Mouse (Mus musculus) embryonic facial prominence, embryonic 13.5 days (tissue): ENCODE measurements around the gene Pttg1ip. TPM values are rescaled to one million over a fixed set of nuclear protein-coding genes. Genes with fewer than 3 reads are reported as not detected.

Source experiments
- ATAC-seq: fragments of 200-750 bp; cut with Nextera tagmentation; 2 replicates; pipeline ENCODE4 v1.8.0; 2017; ENCODE audit warnings: low read depth; ENCODE audit not compliant: insufficient number of reproducible peaks, insufficient read depth, low FRiP score, low TSS enrichment
- H3K27ac ChIP-seq: fragments of 300-500 bp; sonication (generic); 2 replicates; pipeline ENCODE4 v1.5.1; 2015; ENCODE audit warnings: moderate library complexity, mild to moderate bottlenecking, inconsistent platforms
- H3K27me3 ChIP-seq: fragments of 300-500 bp; sonication (generic); 2 replicates; pipeline ENCODE4 v1.6.1; 2015; ENCODE audit warnings: mild to moderate bottlenecking, inconsistent platforms
- H3K36me3 ChIP-seq: fragments of 300-500 bp; sonication (generic); 2 replicates; pipeline ENCODE4 v1.6.1; 2015; ENCODE audit warnings: mild to moderate bottlenecking, inconsistent platforms
- H3K4me1 ChIP-seq: fragments of 300-500 bp; sonication (generic); 2 replicates; pipeline ENCODE4 v1.6.1; 2015; ENCODE audit warnings: inconsistent platforms
- H3K4me2 ChIP-seq: fragments of 300-500 bp; sonication (generic); 2 replicates; pipeline ENCODE4 v1.6.1; 2015; ENCODE audit warnings: moderate library complexity, mild to moderate bottlenecking, inconsistent platforms
- H3K4me3 ChIP-seq: fragments of 300-500 bp; sonication (generic); 2 replicates; pipeline ENCODE4 v1.5.1; 2015; ENCODE audit warnings: mild to moderate bottlenecking, inconsistent platforms
- H3K9ac ChIP-seq: fragments of 300-500 bp; sonication (generic); 2 replicates; pipeline ENCODE4 v1.6.1; 2015; ENCODE audit warnings: mild to moderate bottlenecking, inconsistent platforms
- H3K9me3 ChIP-seq: fragments of 300-500 bp; sonication (generic); 2 replicates; pipeline ENCODE4 v1.6.1; 2016; ENCODE audit warnings: inconsistent platforms
- WGBS: fragments of 180-500 bp; shearing (Covaris S2); methylation state at CpG from one replicate; pipeline ENCODE4 v1.1.7; 2015; ENCODE audit warnings: mixed read lengths; 5-methylcytosine and 5-hydroxymethylcytosine counted together
- polyA plus RNA-seq: library from polyadenylated mRNA; unstranded; fragments of >200 nt; fragmentation: Nextera tagmentation; extraction: Ambion mirVana; gene quantifications from 2 replicates; pipeline ENCODE4 v1.2.1, GENCODE M21; 2015

Gene Pttg1ip
- polyA plus RNA-seq, 1 experiment from 2014 or later: 104 TPM

- H3K4me3 ChIP-seq: no peak overlapping the region
- no peaks in the 10 kb centered on the region for H3K9me3 ChIP-seq
- WGBS: 84% methylated on average over 7 of the region's 7 CpGs
- H3K9ac ChIP-seq: no peak overlapping the region
- H3K4me2 ChIP-seq: no peak overlapping the region
- H3K4me1 ChIP-seq: peaks cover 26% of the 10 kb centered on the region
- ATAC-seq: no peak
- H3K27me3 ChIP-seq: no peaks in the 10 kb centered on the region
- H3K36me3 ChIP-seq: peaks cover 1% of the 10 kb centered on the region
- H3K27ac ChIP-seq: no peak overlapping the region
Observed at GRCm38 (mm10) chr10:77626036-77626435, 44.5 kb downstream of the Pttg1ip start.

GRCm38 (mm10) chr10:77626591-77626990 lies 45.1 kb downstream of the Pttg1ip start:
- no peak for ATAC-seq
- Histone ChIP-seq H3K9ac (no peak overlapping the region), H3K27ac (no peak overlapping the region), H3K4me1 (peaks cover 26% of the 10 kb centered on the region), H3K36me3 (peaks cover 7% of the 10 kb centered on the region), H3K27me3 (no peaks in the 10 kb centered on the region), H3K4me2 (no peak overlapping the region), H3K4me3 (no peak overlapping the region), H3K9me3 (no peaks in the 10 kb centered on the region)
- WGBS: 85% methylated on average over 7 of the region's 7 CpGs

- Histone ChIP-seq H3K36me3 (peaks cover 13% of the 10 kb centered on the region), H3K4me3 (no peak overlapping the region), H3K27ac (no peak overlapping the region), H3K27me3 (no peaks in the 10 kb centered on the region), H3K4me1 (peaks cover 23% of the 10 kb centered on the region), H3K9me3 (no peaks in the 10 kb centered on the region), H3K9ac (no peak overlapping the region), H3K4me2 (no peak overlapping the region)
- ATAC-seq: no peak
- 29% methylated on average over 2 of the region's 2 CpGs for WGBS
Observed at GRCm38 (mm10) chr10:77627497-77627896, 46.0 kb downstream of the Pttg1ip start.

- no peak overlapping the region for H3K4me3 ChIP-seq
- H3K27ac ChIP-seq: no peak overlapping the region
- H3K4me2 ChIP-seq: no peak overlapping the region
- H3K36me3 ChIP-seq: peaks cover 28% of the 10 kb centered on the region
- ATAC-seq: no peak
- peaks cover 9% of the 10 kb centered on the region for H3K4me1 ChIP-seq
- no peaks in the 10 kb centered on the region for H3K27me3 ChIP-seq
- H3K9me3 ChIP-seq: no peaks in the 10 kb centered on the region
- no peak overlapping the region for H3K9ac ChIP-seq
- 81% methylated on average over 3 of the region's 3 CpGs for WGBS
Observed at GRCm38 (mm10) chr10:77629163-77629562, 47.6 kb downstream of the Pttg1ip start.

- Histone ChIP-seq H3K9me3 (no peaks in the 10 kb centered on the region), H3K4me1 (peaks cover 1% of the 10 kb centered on the region; the same call in 1 of the 2 replicates), H3K27ac (no peak overlapping the region), H3K4me3 (no peak overlapping the region), H3K27me3 (no peaks in the 10 kb centered on the region), H3K4me2 (no peak overlapping the region), H3K36me3 (peaks cover 34% of the 10 kb centered on the region), H3K9ac (no peak overlapping the region)
- ATAC-seq: no peak
- WGBS: 90% methylated on average over 1 of the region's 1 CpGs
Observed at GRCm38 (mm10) chr10:77629970-77630369, 48.5 kb downstream of the Pttg1ip start.

- Histone ChIP-seq H3K4me3 (no peak overlapping the region), H3K9me3 (no peaks in the 10 kb centered on the region), H3K36me3 (peaks cover 70% of the 10 kb centered on the region), H3K9ac (no peak overlapping the region), H3K4me2 (no peak overlapping the region), H3K4me1 (peaks cover 5% of the 10 kb centered on the region), H3K27me3 (no peaks in the 10 kb centered on the region), H3K27ac (no peak overlapping the region)
- ATAC-seq: no peak
- 81% methylated on average over 6 of the region's 6 CpGs for WGBS
Observed at GRCm38 (mm10) chr10:77634016-77634415, 52.5 kb downstream of the Pttg1ip start.

- Histone ChIP-seq H3K9me3 (no peaks in the 10 kb centered on the region), H3K4me2 (no peak overlapping the region), H3K9ac (no peak overlapping the region), H3K27ac (no peak overlapping the region), H3K4me1 (peaks cover 5% of the 10 kb centered on the region), H3K36me3 (peaks cover 72% of the 10 kb centered on the region), H3K4me3 (no peak overlapping the region), H3K27me3 (no peaks in the 10 kb centered on the region)
- WGBS: 78% methylated on average over 13 of the region's 13 CpGs
- no peak for ATAC-seq
Observed at GRCm38 (mm10) chr10:77634452-77635231, 53.1 kb downstream of the Pttg1ip start.

- H3K4me1 ChIP-seq: peaks cover 5% of the 10 kb centered on the region
- no peak overlapping the region for H3K4me3 ChIP-seq
- no peak for ATAC-seq
- 87% methylated on average over 7 of the region's 7 CpGs for WGBS
- H3K27me3 ChIP-seq: no peaks in the 10 kb centered on the region
- no peaks in the 10 kb centered on the region for H3K9me3 ChIP-seq
- no peak overlapping the region for H3K9ac ChIP-seq
- no peak overlapping the region for H3K27ac ChIP-seq
- no peak overlapping the region for H3K4me2 ChIP-seq
- peaks cover 79% of the 10 kb centered on the region for H3K36me3 ChIP-seq
Observed at GRCm38 (mm10) chr10:77636234-77636922, 54.9 kb downstream of the Pttg1ip start.

GRCm38 (mm10) chr10:77638956-77639355 lies 57.4 kb downstream of the Pttg1ip start:
- Histone ChIP-seq H3K36me3 (peaks cover 80% of the 10 kb centered on the region), H3K4me1 (peaks cover 5% of the 10 kb centered on the region), H3K27ac (no peak overlapping the region), H3K27me3 (no peaks in the 10 kb centered on the region), H3K4me3 (no peak overlapping the region), H3K9me3 (no peaks in the 10 kb centered on the region), H3K4me2 (no peak overlapping the region), H3K9ac (no peak overlapping the region)
- no peak for ATAC-seq
- 72% methylated on average over 6 of the region's 6 CpGs for WGBS

- no peak overlapping the region for H3K4me3 ChIP-seq
- H3K9ac ChIP-seq: no peak overlapping the region
- H3K4me2 ChIP-seq: no peak overlapping the region
- peaks cover 78% of the 10 kb centered on the region for H3K36me3 ChIP-seq
- ATAC-seq: no peak
- no peaks in the 10 kb centered on the region for H3K9me3 ChIP-seq
- no peak overlapping the region for H3K27ac ChIP-seq
- peaks cover 5% of the 10 kb centered on the region for H3K4me1 ChIP-seq
- WGBS: 86% methylated on average over 7 of the region's 7 CpGs
- no peaks in the 10 kb centered on the region for H3K27me3 ChIP-seq
Observed at GRCm38 (mm10) chr10:77643160-77643559, 61.6 kb downstream of the Pttg1ip start.

- peaks cover 11% of the 10 kb centered on the region; the same call in 1 of the 2 replicates for H3K4me1 ChIP-seq
- H3K9me3 ChIP-seq: no peaks in the 10 kb centered on the region
- no peak for ATAC-seq
- H3K4me3 ChIP-seq: no peak overlapping the region
- H3K27me3 ChIP-seq: no peaks in the 10 kb centered on the region
- 91% methylated on average over 5 of the region's 5 CpGs for WGBS
- no peak overlapping the region for H3K27ac ChIP-seq
- H3K9ac ChIP-seq: no peak overlapping the region
- H3K4me2 ChIP-seq: no peak overlapping the region
- peaks cover 64% of the 10 kb centered on the region for H3K36me3 ChIP-seq
Observed at GRCm38 (mm10) chr10:77645571-77645970, 64.1 kb downstream of the Pttg1ip start.

- Histone ChIP-seq H3K4me1 (peaks cover 11% of the 10 kb centered on the region; the same call in 1 of the 2 replicates), H3K4me2 (no peak overlapping the region), H3K9me3 (no peaks in the 10 kb centered on the region), H3K36me3 (peaks cover 47% of the 10 kb centered on the region), H3K4me3 (no peak overlapping the region), H3K27ac (no peak overlapping the region), H3K9ac (no peak overlapping the region), H3K27me3 (no peaks in the 10 kb centered on the region)
- 79% methylated on average over 1 of the region's 1 CpGs for WGBS
- no peak for ATAC-seq
Observed at GRCm38 (mm10) chr10:77647461-77647860, 65.9 kb downstream of the Pttg1ip start.
